Mouse (Mus musculus) CD4-positive naive resting alpha-beta T cell, adult 57 days (primary cell): ENCODE measurements around the gene Ppp2r2c. TPM values are rescaled to one million over a fixed set of nuclear protein-coding genes. Genes with fewer than 3 reads are reported as not detected.

Experiments
- total RNA-seq: library from RNA; stranded (reverse); gene quantifications from one replicate; pipeline ENCODE4 v1.2.4, GENCODE M21; 2023

Ppp2r2c gene
- not detected for total RNA-seq

GRCm38 (mm10) chr5:36868266-36869090, at the start of gene Ppp2r2c:
TSS of gene Ppp2r2c (plus strand) at chr5:36868513.

GRCm38 (mm10) chr5:36829913-36830879, 38.1 kb upstream of the Ppp2r2c start, which contains the start of gene Man2b2:
TSS of gene Man2b2 (minus strand) at chr5:36830653.

GRCm38 (mm10) chr5:36988781-36989624, 120.7 kb downstream of the Ppp2r2c start, which contains the start of gene Wfs1:
TSS of gene Wfs1 (minus strand) at chr5:36989205.

Other genes with a start within 250 kb of the Ppp2r2c start
- 29.6 TPM for gene D5Ertd579e, start 172.5 kb upstream of the Ppp2r2c start, total RNA-seq
- gene Bloc1s4, start 119.9 kb upstream of the Ppp2r2c start, total RNA-seq: 21.1 TPM
- 136 TPM for gene Mrfap1, start 71.7 kb upstream of the Ppp2r2c start, total RNA-seq
- 31.8 TPM for gene Man2b2, start 37.9 kb upstream of the Ppp2r2c start, total RNA-seq
- 2.6 TPM for gene Wfs1, start 120.7 kb downstream of the Ppp2r2c start, total RNA-seq
- gene Gm1043, start 216.9 kb downstream of the Ppp2r2c start, total RNA-seq: 21.0 TPM